Mouse (Mus musculus): ENCODE data around the gene Actl10.

- TF ChIP-seq CTCF (conservative IDR thresholded peaks at IDR 0.05; ENCODE audit: low read length) (peak; percentile 35), NANOG (IDR thresholded peaks at IDR 0.05; ENCODE audit: borderline replicate concordance, low read length) (no peak), POU5F1 (IDR thresholded peaks at IDR 0.05; ENCODE audit: borderline replicate concordance, low read length) (no peak)
Measured at GRCm38 (mm10) chr2:154541630-154542029, 9.9 kb upstream of the Actl10 start.

Data from E14TG2a.4 (cell line).